Mouse (Mus musculus) cortical plate, adult 2 months (tissue): Measurements from ENCODE around the gene Mns1.

Experiments
- CTCF ChIP-seq: fragments of 200-500 bp; IDR thresholded peaks from 2 replicates; pipeline ENCODE4 v1.5.1; 2011; ENCODE audit warnings: mild to moderate bottlenecking, control low read depth, low read length; ENCODE audit not compliant: insufficient read depth; ENCODE audit errors: extremely low read depth
- POLR2A ChIP-seq: fragments of 200-500 bp; IDR thresholded peaks from 2 replicates; pipeline ENCODE4 v1.6.1; 2011; ENCODE audit warnings: mild to moderate bottlenecking, low read length, control low read depth; ENCODE audit not compliant: insufficient read depth; ENCODE audit errors: extremely low read depth

DNA sequence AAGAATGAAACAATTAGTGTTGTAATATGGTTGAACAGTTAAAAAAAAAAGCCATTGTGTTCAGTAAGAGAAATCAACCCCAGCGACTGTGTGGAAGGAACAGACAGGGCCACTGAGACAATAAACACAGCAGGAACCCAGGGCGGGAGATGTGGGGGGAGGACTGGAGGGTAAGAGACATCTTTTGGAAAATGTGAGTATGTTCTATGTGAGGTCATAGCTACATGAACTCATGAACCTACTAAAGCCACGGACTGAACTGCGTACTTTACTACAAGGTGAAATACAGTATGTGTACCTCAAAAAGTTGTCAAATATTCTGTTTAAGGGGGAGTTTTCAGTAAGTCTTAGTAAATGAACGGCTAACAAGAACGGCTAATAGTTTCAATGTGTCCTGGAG is 39.5 kb downstream of the Mns1 start:
- TF ChIP-seq CTCF (no peak), POLR2A (no peak)
